Mouse (Mus musculus) hindbrain, embryonic 16.5 days (tissue): ENCODE results near the gene Slc25a16. TPM values are rescaled to one million over a fixed set of nuclear protein-coding genes. Genes with fewer than 3 reads are reported as not detected.

Source experiments
- ATAC-seq: fragments of 200-750 bp; cut with Nextera tagmentation; 2 replicates; pipeline ENCODE4 v1.8.0; 2017; ENCODE audit warnings: moderate TSS enrichment, moderate library complexity
- H3K27ac ChIP-seq: fragments of 300-500 bp; sonication (generic); 2 replicates; pipeline ENCODE4 v1.5.1; 2014; ENCODE audit warnings: low read depth, mild to moderate bottlenecking, control low read depth, low read length, moderate library complexity
- H3K27me3 ChIP-seq: fragments of 300-500 bp; sonication (generic); replicated peaks from 2 replicates; pipeline ENCODE4 v1.6.1; 2014; ENCODE audit warnings: low read length; ENCODE audit not compliant: control insufficient read depth, insufficient read depth
- H3K36me3 ChIP-seq: fragments of 300-500 bp; sonication (generic); 2 replicates; pipeline ENCODE4 v1.6.1; 2014; ENCODE audit warnings: mild to moderate bottlenecking, low read length, moderate library complexity, mixed read lengths; ENCODE audit not compliant: control insufficient read depth, insufficient read depth
- H3K4me1 ChIP-seq: fragments of 300-500 bp; sonication (generic); 2 replicates; pipeline ENCODE4 v1.6.1; 2014; ENCODE audit warnings: low read depth, low read length; ENCODE audit not compliant: control insufficient read depth, insufficient read depth
- H3K4me2 ChIP-seq: fragments of 300-500 bp; sonication (generic); 2 replicates; pipeline ENCODE4 v1.6.1; 2014; ENCODE audit warnings: mild to moderate bottlenecking, low read length, control low read depth, moderate library complexity
- H3K4me3 ChIP-seq: fragments of 300-500 bp; sonication (generic); 2 replicates; pipeline ENCODE4 v1.5.1; 2014; ENCODE audit warnings: mild to moderate bottlenecking, low read length, control low read depth, moderate library complexity
- H3K9ac ChIP-seq: fragments of 300-500 bp; sonication (generic); 2 replicates; pipeline ENCODE4 v1.6.1; 2014; ENCODE audit warnings: low read depth, mild to moderate bottlenecking, control low read depth, low read length, moderate library complexity
- H3K9me3 ChIP-seq: fragments of 300-500 bp; sonication (generic); 2 replicates; pipeline ENCODE4 v1.6.1; 2014; ENCODE audit warnings: mild to moderate bottlenecking, low read length, moderate library complexity; ENCODE audit not compliant: control insufficient read depth
- WGBS: fragments of 180-500 bp; shearing (Covaris S2); extraction: QIAGEN DNeasy Blood & Tissue Kit; methylation state at CpG from one replicate; pipeline ENCODE4 v1.1.7; 2014; 5-methylcytosine and 5-hydroxymethylcytosine counted together
- polyA plus RNA-seq: library from polyadenylated mRNA; unstranded; fragments of >200 nt; fragmentation: Nextera tagmentation; extraction: Ambion mirVana; gene quantifications from 2 replicates; pipeline ENCODE4 v1.2.1, GENCODE M21; 2015

The Slc25a16 gene
- polyA plus RNA-seq: 15.0 and 15.6 TPM in 2 replicates

- Histone ChIP-seq H3K9me3 (no peaks in the 10 kb centered on the region), H3K27me3 (no peaks in the 10 kb centered on the region), H3K9ac (peak within 1 kb of the TSS; percentile 98), H3K27ac (peak within 1 kb of the TSS; percentile 92), H3K4me2 (peak within 1 kb of the TSS; percentile 80), H3K4me1 (peaks cover 11% of the 10 kb centered on the region), H3K4me3 (peak within 1 kb of the TSS; percentile 100), H3K36me3 (no peaks in the 10 kb centered on the region)
- 6% methylated on average over 46 of the region's 50 CpGs for WGBS
- peak; percentile 98 for ATAC-seq
Measured at GRCm38 (mm10) chr10:62919925-62920765, at the start of gene Slc25a16. TSS of gene Slc25a16 (plus strand) at chr10:62920633.

- Histone ChIP-seq H3K36me3 (no peaks in the 10 kb centered on the region), H3K9ac (no peak overlapping the region), H3K4me3 (no peak overlapping the region), H3K9me3 (0 out of 2 replicates have a peak, but pooled peaks cover 3% of the 10 kb centered on the region), H3K27ac (no peak overlapping the region), H3K4me2 (no peak overlapping the region), H3K27me3 (no peaks in the 10 kb centered on the region), H3K4me1 (no peaks in the 10 kb centered on the region)
- 86% methylated on average over 4 of the region's 4 CpGs for WGBS
- ATAC-seq: no peak
Measured at GRCm38 (mm10) chr10:62874828-62875227, 45.6 kb upstream of the Slc25a16 start.

DNA sequence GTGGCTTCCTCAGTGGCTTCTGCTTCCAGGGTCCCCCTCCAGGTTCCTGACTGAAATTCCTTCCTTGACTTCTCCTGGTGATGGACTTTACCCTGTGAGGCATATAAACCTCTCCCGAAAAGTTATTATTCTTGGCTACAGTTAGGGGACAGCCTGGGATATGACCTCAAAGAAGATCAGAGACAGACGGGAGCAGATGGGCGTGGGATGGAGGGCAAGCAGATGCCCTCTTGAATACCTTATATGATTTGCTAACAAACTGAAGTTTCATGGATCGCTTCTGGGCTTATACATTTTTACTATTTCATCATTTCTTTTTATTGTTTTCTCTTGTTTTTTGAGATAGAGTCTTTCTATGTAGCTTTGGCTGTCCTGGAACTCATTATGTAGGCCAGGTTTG, 44.9 kb upstream of the Slc25a16 start:
- WGBS: 86% methylated on average over 4 of the region's 4 CpGs
- no peak for ATAC-seq
- no peaks in the 10 kb centered on the region for H3K27me3 ChIP-seq

DNA sequence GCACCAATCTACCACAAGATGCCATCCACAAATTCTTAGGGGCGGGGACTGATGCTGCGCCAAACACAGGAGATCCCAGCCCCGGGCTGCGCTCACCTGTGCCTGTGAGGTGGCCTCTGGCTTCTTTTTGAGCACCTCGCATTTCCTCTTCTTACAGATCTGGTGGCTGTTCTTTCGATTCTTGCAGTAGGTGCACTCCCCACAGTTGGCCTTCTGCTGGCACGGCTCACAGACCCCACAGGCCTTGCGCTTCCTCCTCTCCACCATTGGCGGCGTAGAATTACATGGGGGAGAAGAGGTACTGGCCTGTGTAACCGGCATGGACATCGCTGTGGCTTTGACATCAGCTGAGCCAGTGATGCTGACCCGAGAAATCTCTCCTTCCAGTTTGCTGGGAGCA, 42.4 kb upstream of the Slc25a16 start:
- Histone ChIP-seq H3K9me3 (0 out of 2 replicates have a peak, but pooled peaks cover 3% of the 10 kb centered on the region), H3K27me3 (no peaks in the 10 kb centered on the region), H3K36me3 (no peaks in the 10 kb centered on the region), H3K4me3 (no peak overlapping the region), H3K27ac (no peak overlapping the region), H3K9ac (no peak overlapping the region), H3K4me1 (no peaks in the 10 kb centered on the region), H3K4me2 (no peak overlapping the region)
- ATAC-seq: no peak
- WGBS: 91% methylated on average over 13 of the region's 13 CpGs

More for the DNA sequence above, 44.9 kb upstream of the Slc25a16 start:
- H3K4me2 ChIP-seq: no peak overlapping the region
- no peak overlapping the region for H3K4me3 ChIP-seq
- H3K36me3 ChIP-seq: no peaks in the 10 kb centered on the region
- H3K27ac ChIP-seq: no peak overlapping the region
- 0 out of 2 replicates have a peak, but pooled peaks cover 3% of the 10 kb centered on the region for H3K9me3 ChIP-seq
- no peak overlapping the region for H3K9ac ChIP-seq
- no peaks in the 10 kb centered on the region for H3K4me1 ChIP-seq

- ATAC-seq: no peak
- Histone ChIP-seq H3K4me3 (no peak overlapping the region), H3K9ac (no peak overlapping the region), H3K4me2 (no peak overlapping the region), H3K4me1 (peaks cover 6% of the 10 kb centered on the region), H3K27me3 (peaks cover 4% of the 10 kb centered on the region; the same call in 1 of the 2 replicates), H3K27ac (no peak overlapping the region), H3K9me3 (0 out of 2 replicates have a peak, but pooled peaks cover 3% of the 10 kb centered on the region), H3K36me3 (no peaks in the 10 kb centered on the region)
- WGBS: 48% methylated on average over 5 of the region's 5 CpGs
Measured at GRCm38 (mm10) chr10:62881211-62881610, 39.2 kb upstream of the Slc25a16 start.

GRCm38 (mm10) chr10:62883933-62884372, 36.5 kb upstream of the Slc25a16 start:
- WGBS: 10% methylated on average over 9 of the region's 9 CpGs
- no peak for ATAC-seq
- Histone ChIP-seq H3K4me1 (peaks cover 14% of the 10 kb centered on the region), H3K27me3 (peaks cover 7% of the 10 kb centered on the region; the same call in 1 of the 2 replicates), H3K4me3 (no peak overlapping the region), H3K36me3 (no peaks in the 10 kb centered on the region), H3K9me3 (0 out of 2 replicates have a peak, but pooled peaks cover 3% of the 10 kb centered on the region), H3K27ac (no peak overlapping the region), H3K4me2 (no peak overlapping the region), H3K9ac (no peak overlapping the region)

GRCm38 (mm10) chr10:62884517-62884916, 35.9 kb upstream of the Slc25a16 start:
- ATAC-seq: no peak
- Histone ChIP-seq H3K9ac (no peak overlapping the region), H3K27ac (no peak overlapping the region), H3K4me2 (no peak overlapping the region), H3K9me3 (0 out of 2 replicates have a peak, but pooled peaks cover under 1% of the 10 kb centered on the region), H3K36me3 (no peaks in the 10 kb centered on the region), H3K4me1 (peaks cover 14% of the 10 kb centered on the region), H3K4me3 (no peak overlapping the region), H3K27me3 (peaks cover 7% of the 10 kb centered on the region; the same call in 1 of the 2 replicates)
- 29% methylated on average over 1 of the region's 1 CpGs for WGBS

DNA sequence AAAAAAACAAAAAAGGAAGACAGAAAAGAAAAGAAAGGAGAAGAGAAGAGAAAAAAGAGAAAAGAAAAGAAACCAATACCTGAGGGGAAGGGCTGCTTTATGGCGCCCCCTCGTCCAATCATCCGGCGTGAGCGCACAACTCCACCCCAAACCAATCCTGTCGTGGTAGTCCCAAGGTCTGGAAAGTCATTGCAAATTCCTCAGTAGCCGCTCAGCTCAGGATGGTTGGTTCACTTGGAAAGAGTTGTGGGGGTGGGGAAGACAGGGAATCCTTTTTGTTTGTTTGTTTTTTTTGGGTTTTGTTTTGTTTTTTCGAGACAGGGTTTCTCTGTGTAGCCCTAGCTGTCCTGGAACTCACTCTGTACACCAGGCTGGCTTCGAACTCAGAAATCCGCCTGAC, 35.0 kb upstream of the Slc25a16 start:
- no peak for ATAC-seq
- H3K4me3 ChIP-seq: peak overlapping the region; percentile 50; the same call in 1 of the 2 replicates
- H3K27ac ChIP-seq: no peak overlapping the region
- H3K36me3 ChIP-seq: no peaks in the 10 kb centered on the region
- WGBS: 28% methylated on average over 10 of the region's 10 CpGs
- H3K4me2 ChIP-seq: peak overlapping the region; percentile 91
- H3K9ac ChIP-seq: no peak overlapping the region
- H3K9me3 ChIP-seq: no peaks in the 10 kb centered on the region
- peaks cover 7% of the 10 kb centered on the region; the same call in 1 of the 2 replicates for H3K27me3 ChIP-seq
- H3K4me1 ChIP-seq: peaks cover 14% of the 10 kb centered on the region
